Mouse (Mus musculus) midbrain, embryonic 13.5 days (tissue): ENCODE data around the gene Slc35d1. TPM values are rescaled to one million over a fixed set of nuclear protein-coding genes. Genes with fewer than 3 reads are reported as not detected.

ENCODE experiments used
- ATAC-seq: fragments of 200-750 bp; cut with Nextera tagmentation; 2 replicates; pipeline ENCODE4 v1.8.0; 2017; ENCODE audit warnings: mild to moderate bottlenecking, moderate TSS enrichment, moderate library complexity
- H3K27ac ChIP-seq: fragments of 300-500 bp; sonication (generic); 2 replicates; pipeline ENCODE4 v1.5.1; 2015; ENCODE audit warnings: inconsistent platforms, mild to moderate bottlenecking, moderate library complexity
- H3K27me3 ChIP-seq: fragments of 300-500 bp; sonication (generic); 2 replicates; pipeline ENCODE4 v1.6.1; 2015; ENCODE audit warnings: mild to moderate bottlenecking, inconsistent platforms
- H3K36me3 ChIP-seq: fragments of 300-500 bp; sonication (generic); 2 replicates; pipeline ENCODE4 v1.6.1; 2015; ENCODE audit warnings: mild to moderate bottlenecking, inconsistent platforms
- H3K4me1 ChIP-seq: fragments of 300-500 bp; sonication (generic); replicated peaks from 2 replicates; pipeline ENCODE4 v1.6.1; 2015; ENCODE audit warnings: inconsistent platforms
- H3K4me2 ChIP-seq: fragments of 300-500 bp; sonication (generic); replicated peaks from 2 replicates; pipeline ENCODE4 v1.6.1; 2015; ENCODE audit warnings: moderate library complexity, mild to moderate bottlenecking, inconsistent platforms
- H3K4me3 ChIP-seq: fragments of 300-500 bp; sonication (generic); replicated peaks from 2 replicates; pipeline ENCODE4 v1.5.1; 2015; ENCODE audit warnings: mild to moderate bottlenecking, inconsistent platforms
- H3K9ac ChIP-seq: fragments of 300-500 bp; sonication (generic); replicated peaks from 2 replicates; pipeline ENCODE4 v1.6.1; 2015; ENCODE audit warnings: mild to moderate bottlenecking, inconsistent platforms
- H3K9me3 ChIP-seq: fragments of 300-500 bp; sonication (generic); 2 replicates; pipeline ENCODE4 v1.6.1; 2016; ENCODE audit warnings: mild to moderate bottlenecking, inconsistent platforms
- whole genome bisulfite sequencing: fragments of 180-500 bp; shearing (Covaris S2); methylation state at CpG from one replicate; pipeline ENCODE4 v1.1.7; 2015; 5-methylcytosine and 5-hydroxymethylcytosine counted together
- polyA plus RNA-seq: library from polyadenylated mRNA; unstranded; fragments of >200 nt; fragmentation: Nextera tagmentation; extraction: Ambion mirVana; gene quantifications from 2 replicates; pipeline ENCODE4 v1.2.1, GENCODE M21; 2015

Gene Slc35d1
- polyA plus RNA-seq, 1 experiment from 2014 or later = 5.7 TPM

DNA sequence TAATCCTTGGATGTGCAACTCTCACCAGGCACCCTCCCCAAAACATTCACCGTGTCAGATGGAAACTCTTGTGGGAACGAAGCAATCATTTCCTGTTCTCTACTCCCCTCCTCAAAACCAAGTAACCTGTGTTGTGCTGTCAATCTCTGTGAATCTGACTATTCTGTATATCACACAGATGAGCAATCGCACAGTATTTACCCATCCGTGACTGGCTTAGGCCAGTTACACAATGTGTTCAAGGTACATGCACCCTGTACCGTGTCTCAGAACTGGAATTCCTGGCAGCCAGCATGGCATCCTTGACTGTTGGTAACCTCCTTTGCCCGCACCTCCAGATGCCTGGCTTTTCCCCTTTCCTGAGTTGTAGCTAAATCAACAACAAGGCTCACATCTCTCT, 1.1 kb upstream of the Slc35d1 start:
- no peak overlapping the region for H3K9ac ChIP-seq
- 85% methylated on average over 6 of the region's 6 CpGs for WGBS
- H3K4me1 ChIP-seq = peaks cover 24% of the 10 kb centered on the region
- no peaks in the 10 kb centered on the region for H3K9me3 ChIP-seq
- no peaks in the 10 kb centered on the region for H3K27me3 ChIP-seq
- H3K36me3 ChIP-seq = peaks cover under 1% of the 10 kb centered on the region
- ATAC-seq = no peak
- H3K4me2 ChIP-seq = no peak overlapping the region
- no peak overlapping the region for H3K4me3 ChIP-seq
- no peak overlapping the region for H3K27ac ChIP-seq

DNA sequence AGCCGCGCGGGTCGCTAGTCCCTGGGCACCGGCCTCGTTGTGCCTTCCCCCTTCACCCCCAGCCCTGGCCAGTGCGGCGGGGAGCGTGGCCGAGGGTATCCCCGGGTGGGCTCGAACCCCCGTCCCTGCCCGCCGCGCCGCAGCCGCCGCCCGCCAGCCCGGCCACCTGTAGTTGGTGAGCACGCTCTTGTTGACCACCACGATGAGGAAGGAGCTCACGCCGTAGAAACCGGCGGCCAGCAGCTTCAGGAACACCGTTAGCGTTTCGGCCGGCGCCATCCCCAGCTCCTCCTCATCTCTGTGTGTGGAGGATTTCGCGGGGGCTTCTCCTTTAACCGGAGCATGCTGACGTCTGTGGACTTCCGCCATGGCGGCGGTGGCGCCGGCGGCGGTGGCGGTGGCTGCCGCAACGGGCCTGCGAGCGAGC, 453 bp downstream of the Slc35d1 start:
- Histone ChIP-seq H3K4me2 (peak overlapping the region; percentile 71), H3K27me3 (no peaks in the 10 kb centered on the region), H3K4me3 (peak overlapping the region; percentile 79), H3K9ac (peak overlapping the region; percentile 99), H3K4me1 (peaks cover 24% of the 10 kb centered on the region), H3K36me3 (peaks cover 10% of the 10 kb centered on the region), H3K27ac (peak overlapping the region; percentile 99), H3K9me3 (no peaks in the 10 kb centered on the region)
- peak; percentile 82 for ATAC-seq
- WGBS = under 1% methylated on average over 48 of the region's 48 CpGs

GRCm38 (mm10) chr4:103213859-103214497, 986 bp downstream of the Slc35d1 start:
- Histone ChIP-seq H3K9ac (peak overlapping the region; percentile 99), H3K36me3 (peaks cover 15% of the 10 kb centered on the region), H3K27ac (peak overlapping the region; percentile 99), H3K4me1 (peaks cover 24% of the 10 kb centered on the region), H3K4me3 (peak overlapping the region; percentile 79), H3K4me2 (peak overlapping the region; percentile 71), H3K9me3 (no peaks in the 10 kb centered on the region), H3K27me3 (no peaks in the 10 kb centered on the region)
- 4% methylated on average over 30 of the region's 30 CpGs for WGBS
- ATAC-seq = no peak

- no peak for ATAC-seq
- WGBS = 93% methylated on average over 1 of the region's 1 CpGs
- Histone ChIP-seq H3K4me2 (no peak overlapping the region), H3K36me3 (peaks cover 52% of the 10 kb centered on the region), H3K27ac (no peak overlapping the region), H3K4me3 (no peak overlapping the region), H3K27me3 (no peaks in the 10 kb centered on the region), H3K4me1 (peaks cover 11% of the 10 kb centered on the region), H3K9me3 (no peaks in the 10 kb centered on the region), H3K9ac (no peak overlapping the region)
Observed at GRCm38 (mm10) chr4:103208553-103208952, 6.4 kb downstream of the Slc35d1 start.

- H3K27me3 ChIP-seq = no peaks in the 10 kb centered on the region
- H3K9me3 ChIP-seq = no peaks in the 10 kb centered on the region
- no peak overlapping the region for H3K27ac ChIP-seq
- no peak for ATAC-seq
- no peak overlapping the region for H3K4me3 ChIP-seq
- H3K4me2 ChIP-seq = no peak overlapping the region
- H3K4me1 ChIP-seq = no peaks in the 10 kb centered on the region
- peaks cover 58% of the 10 kb centered on the region for H3K36me3 ChIP-seq
- H3K9ac ChIP-seq = no peak overlapping the region
- 84% methylated on average over 2 of the region's 2 CpGs for WGBS
Observed at GRCm38 (mm10) chr4:103203646-103204045, 11.3 kb downstream of the Slc35d1 start.

DNA sequence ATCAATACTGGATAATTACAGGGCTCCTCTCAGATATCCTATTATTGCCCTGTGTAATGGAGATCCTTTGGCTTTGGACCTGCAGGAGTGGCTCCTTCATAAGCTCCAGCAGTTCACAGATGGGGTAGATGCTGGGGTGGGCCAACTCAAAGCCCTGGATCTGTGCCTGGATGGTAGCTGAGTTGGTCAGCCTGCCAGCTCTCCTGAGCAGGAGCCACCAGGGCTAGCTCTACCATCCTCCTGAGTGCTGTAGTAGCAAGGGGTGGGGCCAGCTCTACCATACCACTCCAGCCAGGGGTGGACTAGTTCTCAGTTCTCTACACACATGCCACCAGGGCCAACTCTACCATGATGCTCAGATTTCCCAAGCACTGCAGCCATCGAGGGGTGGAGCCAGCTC, 14.9 kb downstream of the Slc35d1 start:
- 93% methylated on average over 1 of the region's 1 CpGs for WGBS
- H3K4me3 ChIP-seq = no peak overlapping the region
- no peak overlapping the region for H3K27ac ChIP-seq
- no peaks in the 10 kb centered on the region for H3K27me3 ChIP-seq
- no peak overlapping the region for H3K9ac ChIP-seq
- peaks cover 45% of the 10 kb centered on the region for H3K36me3 ChIP-seq
- no peak for ATAC-seq
- H3K4me1 ChIP-seq = no peaks in the 10 kb centered on the region
- no peaks in the 10 kb centered on the region for H3K9me3 ChIP-seq
- H3K4me2 ChIP-seq = no peak overlapping the region

- Histone ChIP-seq H3K9me3 (no peaks in the 10 kb centered on the region), H3K4me3 (no peak overlapping the region), H3K27ac (no peak overlapping the region), H3K4me2 (no peak overlapping the region), H3K4me1 (no peaks in the 10 kb centered on the region), H3K36me3 (peaks cover 39% of the 10 kb centered on the region), H3K27me3 (no peaks in the 10 kb centered on the region), H3K9ac (no peak overlapping the region)
- no peak for ATAC-seq
- 37% methylated on average over 4 of the region's 4 CpGs for WGBS
Observed at GRCm38 (mm10) chr4:103199086-103199485, 15.9 kb downstream of the Slc35d1 start.

DNA sequence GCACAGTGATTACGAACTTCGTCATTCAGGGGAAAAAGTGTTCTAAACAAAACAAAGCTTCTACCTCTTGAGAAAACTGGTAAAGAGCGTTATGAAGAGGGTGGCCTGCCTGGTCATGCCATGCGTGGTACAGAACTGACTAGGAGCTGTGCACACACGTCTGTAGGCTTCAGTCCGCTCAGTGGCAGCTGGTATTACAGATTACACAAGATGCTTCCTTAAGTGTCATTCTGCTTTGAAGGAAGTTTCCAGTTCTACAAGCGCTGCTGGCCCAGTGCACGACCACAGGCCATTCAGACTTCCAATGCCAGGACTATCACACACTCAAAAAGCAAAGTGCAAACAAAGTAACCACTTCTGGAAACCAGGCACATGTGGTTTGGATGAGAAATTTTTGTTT, 17.6 kb downstream of the Slc35d1 start:
- H3K4me1 ChIP-seq = no peaks in the 10 kb centered on the region
- H3K27me3 ChIP-seq = no peaks in the 10 kb centered on the region
- no peaks in the 10 kb centered on the region for H3K9me3 ChIP-seq
- H3K4me3 ChIP-seq = no peak overlapping the region
- no peak overlapping the region for H3K27ac ChIP-seq
- no peak overlapping the region for H3K4me2 ChIP-seq
- WGBS = 92% methylated on average over 8 of the region's 8 CpGs
- no peak for ATAC-seq
- peaks cover 42% of the 10 kb centered on the region for H3K36me3 ChIP-seq
- no peak overlapping the region for H3K9ac ChIP-seq

DNA sequence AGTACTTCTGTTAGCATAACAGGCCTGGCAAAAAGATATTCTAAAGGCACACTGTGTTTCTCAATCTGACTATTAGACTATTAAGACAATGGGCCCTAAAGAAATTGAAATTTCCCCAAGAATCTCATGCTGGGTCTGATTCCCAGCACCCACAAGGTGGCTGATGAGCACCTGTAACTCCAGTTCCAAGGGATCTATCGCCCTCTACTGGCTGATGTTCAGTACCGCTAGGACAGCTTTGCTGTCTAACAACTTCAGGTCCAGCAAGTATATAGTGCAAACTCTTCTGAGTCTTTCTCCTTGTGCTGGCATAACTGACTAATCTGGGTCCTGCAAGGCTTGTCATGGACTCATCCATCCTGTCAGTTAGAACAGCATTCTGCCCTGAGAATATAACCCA, 22.5 kb downstream of the Slc35d1 start:
- peaks cover 54% of the 10 kb centered on the region for H3K36me3 ChIP-seq
- no peaks in the 10 kb centered on the region for H3K27me3 ChIP-seq

DNA sequence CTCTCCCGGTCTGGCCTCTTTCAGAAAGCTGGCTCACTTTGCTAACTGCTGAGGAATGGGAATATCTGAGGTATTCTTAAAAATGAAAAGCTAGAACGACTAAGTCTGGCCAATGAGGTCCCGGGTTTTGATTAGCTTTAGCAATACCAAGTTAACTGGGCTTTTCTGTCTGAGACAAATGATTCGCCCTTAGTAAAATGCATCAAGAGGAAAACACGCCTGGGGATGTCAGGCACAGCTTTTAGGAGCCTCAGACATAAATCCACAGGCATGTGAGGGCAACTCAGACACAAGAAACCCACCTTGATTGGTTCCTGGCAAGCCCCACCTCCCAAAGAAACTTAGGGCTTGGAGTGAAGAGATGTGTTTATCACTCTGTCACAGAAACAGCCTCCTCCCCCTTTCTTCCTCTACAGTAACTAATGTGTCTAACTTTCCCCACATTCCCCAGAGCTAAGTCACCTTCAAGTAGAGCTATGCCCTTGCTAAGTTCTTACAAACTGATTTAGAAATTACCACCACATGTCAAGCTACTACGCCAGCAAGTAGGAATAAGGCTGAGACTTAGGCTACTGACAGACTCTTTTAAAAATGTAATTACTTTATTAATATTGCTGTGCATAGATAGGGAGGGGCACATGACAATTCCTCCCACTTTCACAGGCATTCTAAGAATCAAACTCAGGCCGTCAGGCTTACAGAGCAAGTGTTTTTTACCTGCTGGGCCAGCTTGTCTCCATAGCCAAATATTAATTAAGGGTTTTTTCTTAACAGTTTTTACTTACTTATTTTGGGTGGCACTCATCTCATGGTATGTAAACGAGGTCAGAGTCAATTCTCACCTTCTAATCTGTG, 26.0 kb downstream of the Slc35d1 start:
- Histone ChIP-seq H3K36me3 (peaks cover 51% of the 10 kb centered on the region), H3K4me2 (no peak overlapping the region), H3K9me3 (no peaks in the 10 kb centered on the region), H3K4me1 (no peaks in the 10 kb centered on the region), H3K9ac (no peak overlapping the region), H3K4me3 (no peak overlapping the region), H3K27ac (no peak overlapping the region), H3K27me3 (no peaks in the 10 kb centered on the region)
- ATAC-seq = no peak
- 92% methylated on average over 8 of the region's 8 CpGs for WGBS

More for the DNA sequence above, 22.5 kb downstream of the Slc35d1 start:
- Histone ChIP-seq H3K27ac (no peak overlapping the region), H3K9ac (no peak overlapping the region), H3K4me2 (no peak overlapping the region), H3K4me3 (no peak overlapping the region), H3K9me3 (no peaks in the 10 kb centered on the region), H3K4me1 (no peaks in the 10 kb centered on the region)
- no peak for ATAC-seq
- WGBS = 94% methylated on average over 2 of the region's 2 CpGs

DNA sequence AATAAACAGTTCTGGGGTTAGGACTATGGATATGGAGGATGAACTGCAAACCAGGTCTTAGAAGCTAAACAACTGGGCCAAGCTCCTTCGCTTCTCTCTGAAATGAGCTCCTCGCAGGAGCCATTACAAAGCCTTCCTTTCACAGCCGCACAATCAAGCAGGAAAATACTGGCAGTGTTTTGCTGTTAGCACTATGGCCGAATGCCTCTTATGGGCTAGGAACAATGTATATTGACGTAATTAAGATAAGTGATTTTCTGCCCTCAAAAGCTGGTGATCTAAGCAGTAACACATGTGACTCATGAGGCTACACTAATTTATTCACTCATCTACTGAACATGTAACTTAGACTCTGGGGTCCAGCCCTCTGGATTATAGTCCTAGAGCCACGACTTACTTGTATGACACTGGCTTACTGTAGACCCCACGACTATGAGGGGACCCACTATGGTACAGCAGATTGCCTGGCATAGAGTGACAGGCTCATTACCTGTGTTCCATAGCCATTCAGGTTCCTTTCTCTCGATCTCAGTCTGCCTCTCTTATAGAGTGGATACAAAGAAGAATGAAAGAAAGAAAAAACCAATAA, 34.6 kb downstream of the Slc35d1 start:
- 74% methylated on average over 8 of the region's 8 CpGs for WGBS
- Histone ChIP-seq H3K27me3 (no peaks in the 10 kb centered on the region), H3K4me3 (no peak overlapping the region), H3K9ac (no peak overlapping the region), H3K27ac (no peak overlapping the region), H3K36me3 (peaks cover 42% of the 10 kb centered on the region), H3K4me1 (peaks cover 4% of the 10 kb centered on the region; the same call in 1 of the 2 replicates), H3K9me3 (no peaks in the 10 kb centered on the region), H3K4me2 (no peak overlapping the region)
- no peak for ATAC-seq

- Histone ChIP-seq H3K27me3 (no peaks in the 10 kb centered on the region), H3K4me2 (no peak overlapping the region), H3K9ac (no peak overlapping the region), H3K4me1 (peaks cover 4% of the 10 kb centered on the region; the same call in 1 of the 2 replicates), H3K9me3 (no peaks in the 10 kb centered on the region), H3K4me3 (no peak overlapping the region), H3K27ac (no peak overlapping the region), H3K36me3 (peaks cover 39% of the 10 kb centered on the region)
- WGBS = 57% methylated on average over 3 of the region's 3 CpGs
- no peak for ATAC-seq
Observed at GRCm38 (mm10) chr4:103179581-103179980, 35.4 kb downstream of the Slc35d1 start.
